Mouse (Mus musculus) skeletal muscle tissue, adult 2 months (tissue): ENCODE data around the gene Fam173b.

Experiments used
- DNase-seq: peaks from one replicate; pipeline ENCODE4 v3.0.0-alpha.2; 2012; ENCODE audit warnings: low read depth, low spot score

The Fam173b gene

DNA sequence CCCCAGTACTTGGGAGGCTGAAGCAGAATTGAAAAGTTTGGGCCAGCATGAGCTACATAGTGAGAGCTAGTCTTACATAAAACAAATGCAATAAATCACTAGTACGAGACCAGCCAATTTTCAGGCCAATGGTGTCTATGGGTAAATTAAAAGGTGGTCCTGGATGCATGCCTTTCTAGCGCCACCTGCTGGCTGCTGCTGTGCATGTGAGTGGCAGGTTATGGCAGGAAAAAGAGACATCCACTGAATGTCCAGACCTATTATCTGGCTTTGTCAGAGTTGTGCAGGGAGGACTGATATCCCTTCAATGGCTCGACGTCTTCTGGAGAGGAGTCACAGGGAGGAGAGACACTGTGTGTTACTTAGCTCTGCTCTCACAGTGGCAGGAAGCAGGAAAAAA, 15.1 kb upstream of the Fam173b start:
- peak; percentile 83 for DNase-seq

- no peak for DNase-seq
These were observed 13.9 kb upstream of the Fam173b start for GRCm38 (mm10) chr15:31587789-31588188.

DNA sequence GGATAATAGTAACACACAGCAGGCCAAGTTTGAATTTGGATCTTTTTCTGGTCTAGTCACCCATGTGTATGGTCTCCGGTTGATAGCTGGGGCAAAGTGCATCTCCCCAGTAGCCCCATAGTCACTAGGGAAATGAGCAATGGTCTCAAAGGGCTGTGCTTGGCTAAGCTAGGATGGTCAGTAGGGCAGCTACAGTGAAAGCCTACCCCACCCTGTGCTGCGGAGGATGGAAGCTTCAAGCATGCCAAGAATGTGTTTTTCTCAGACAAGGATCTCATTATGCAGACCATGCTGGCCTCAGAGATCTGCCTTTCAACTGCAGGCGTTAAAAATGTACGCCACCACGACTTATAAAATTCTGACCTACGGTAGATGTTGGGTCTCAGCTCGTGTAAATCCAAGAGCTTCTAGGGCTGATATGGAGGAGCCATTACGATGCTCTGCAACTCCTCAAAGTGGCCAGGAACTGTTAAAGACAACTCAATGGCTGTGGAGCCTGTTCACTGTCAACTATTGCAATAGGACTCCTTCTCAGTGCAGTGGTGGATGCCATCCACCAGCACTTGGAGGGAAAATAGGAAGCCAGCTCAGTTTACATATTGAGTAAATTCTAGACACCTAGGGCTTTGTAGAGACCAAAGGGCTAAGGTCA, 12.5 kb upstream of the Fam173b start:
- no peak for DNase-seq

DNA sequence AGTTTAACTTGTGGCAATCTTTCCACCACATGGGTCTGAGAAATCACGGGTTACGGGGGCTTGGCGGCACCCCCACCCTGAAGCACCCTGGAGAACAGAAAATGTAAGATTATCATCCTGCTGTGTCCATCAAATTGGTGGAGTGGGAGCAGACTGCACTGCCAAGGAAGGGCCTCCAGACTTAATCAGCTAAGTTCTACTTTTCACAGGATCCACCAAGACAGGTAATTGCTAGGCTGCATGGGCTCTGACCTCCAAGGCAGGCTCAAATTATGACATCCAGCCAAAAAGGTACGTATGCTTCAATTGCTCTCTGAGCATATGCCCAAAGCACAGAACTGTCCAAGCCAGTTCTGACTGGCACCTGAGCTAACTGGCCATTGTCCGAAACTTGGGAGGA, 11.5 kb upstream of the Fam173b start:
- no peak for DNase-seq

GRCm38 (mm10) chr15:31592531-31592930, 9.1 kb upstream of the Fam173b start:
- no peak for DNase-seq

GRCm38 (mm10) chr15:31594260-31594659, 7.4 kb upstream of the Fam173b start:
- no peak for DNase-seq

DNA sequence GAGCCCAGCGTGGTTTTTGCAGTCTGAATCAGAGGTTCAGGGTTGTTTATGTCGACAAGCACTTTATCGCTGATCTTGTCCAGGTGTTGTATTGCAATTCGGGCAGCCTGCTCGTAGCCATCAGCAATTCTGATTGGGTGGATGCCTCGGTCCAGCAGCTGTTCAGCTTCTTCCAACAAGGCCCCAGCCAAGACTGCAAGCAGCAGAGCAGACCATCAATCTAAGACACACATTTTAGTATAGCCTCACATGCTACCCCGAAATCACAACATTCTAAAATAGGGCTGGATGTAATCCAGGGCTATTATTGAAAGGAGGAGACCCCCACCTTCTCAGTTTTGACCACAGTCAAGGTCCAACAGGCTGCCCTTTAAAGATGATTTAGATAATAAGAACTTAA, 6.0 kb upstream of the Fam173b start:
- DNase-seq, result peak; percentile 53

- no peak for DNase-seq
These were observed 1.8 kb upstream of the Fam173b start for GRCm38 (mm10) chr15:31599834-31600233.

GRCm38 (mm10) chr15:31601279-31601645, 390 bp upstream of the Fam173b start:
- no peak for DNase-seq

- DNase-seq, result no peak
These were observed 774 bp downstream of the Fam173b start for GRCm38 (mm10) chr15:31602426-31602825.

- DNase-seq, result no peak
These were observed 1.5 kb downstream of the Fam173b start for GRCm38 (mm10) chr15:31603113-31603512.

GRCm38 (mm10) chr15:31606821-31607220, 5.2 kb downstream of the Fam173b start:
- DNase-seq, result no peak

GRCm38 (mm10) chr15:31611027-31611426, 9.4 kb downstream of the Fam173b start:
- no peak for DNase-seq

DNA sequence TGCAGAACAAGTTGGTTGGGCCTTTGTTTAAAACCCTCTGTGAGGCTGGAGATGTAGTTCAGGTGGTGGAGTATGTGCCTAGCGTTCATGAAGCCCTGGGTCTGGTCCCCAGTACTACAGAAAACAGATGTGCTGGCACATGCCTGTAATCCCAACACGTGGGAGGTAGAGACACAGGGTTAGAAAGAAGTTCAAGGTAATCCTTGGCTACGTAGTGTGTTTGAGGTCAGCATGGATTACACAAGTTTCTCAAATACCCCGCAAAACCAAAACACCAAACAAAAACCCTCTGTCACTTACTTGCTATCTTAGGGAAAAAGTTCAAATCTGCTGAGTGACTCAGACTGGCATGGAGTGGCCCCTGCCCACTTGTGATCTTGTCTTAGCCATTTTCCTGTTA, 10.3 kb downstream of the Fam173b start:
- no peak for DNase-seq

GRCm38 (mm10) chr15:31613826-31614453, 12.3 kb downstream of the Fam173b start:
- no peak for DNase-seq

GRCm38 (mm10) chr15:31614666-31615065, 13.0 kb downstream of the Fam173b start:
- DNase-seq, result no peak

DNA sequence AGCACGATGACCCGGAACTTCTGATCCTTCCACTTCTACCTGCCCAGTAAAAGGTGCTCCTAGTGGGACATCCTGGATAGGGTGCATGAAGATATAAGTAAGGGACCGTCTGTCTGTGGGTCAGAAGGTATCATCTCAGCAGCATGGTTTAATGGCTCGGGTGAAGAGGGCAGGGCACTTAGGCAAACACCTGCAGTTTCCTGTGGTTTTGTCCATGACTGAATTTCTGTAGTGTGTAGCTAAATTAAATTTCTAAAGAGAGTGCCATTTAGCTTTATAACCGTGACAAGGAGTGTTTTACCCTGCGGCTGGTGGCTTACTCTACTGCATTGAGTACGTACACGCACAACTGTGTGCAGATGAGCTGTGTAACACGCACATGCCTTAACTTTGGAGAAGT, 15.6 kb downstream of the Fam173b start:
- no peak for DNase-seq

DNA sequence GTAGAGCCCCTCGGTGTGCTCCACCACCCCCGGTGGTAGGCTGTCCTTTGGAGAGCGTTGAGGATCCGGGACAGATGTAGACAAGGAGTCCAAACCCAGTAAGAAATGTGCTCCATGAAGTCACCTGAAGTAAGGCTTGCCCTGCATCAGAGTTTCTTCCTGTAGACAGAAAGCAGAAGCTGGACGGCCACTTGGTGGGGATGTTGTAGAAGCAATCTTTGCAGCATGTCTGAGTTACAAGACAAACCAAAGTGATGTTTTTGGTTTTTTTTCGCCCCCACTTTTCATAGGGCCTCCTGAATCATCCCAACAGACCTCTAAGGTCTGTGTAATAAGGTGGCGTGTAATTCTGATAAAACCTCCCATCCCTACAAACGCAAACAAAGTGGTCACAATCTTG, 17.9 kb downstream of the Fam173b start:
- DNase-seq, result no peak

DNA sequence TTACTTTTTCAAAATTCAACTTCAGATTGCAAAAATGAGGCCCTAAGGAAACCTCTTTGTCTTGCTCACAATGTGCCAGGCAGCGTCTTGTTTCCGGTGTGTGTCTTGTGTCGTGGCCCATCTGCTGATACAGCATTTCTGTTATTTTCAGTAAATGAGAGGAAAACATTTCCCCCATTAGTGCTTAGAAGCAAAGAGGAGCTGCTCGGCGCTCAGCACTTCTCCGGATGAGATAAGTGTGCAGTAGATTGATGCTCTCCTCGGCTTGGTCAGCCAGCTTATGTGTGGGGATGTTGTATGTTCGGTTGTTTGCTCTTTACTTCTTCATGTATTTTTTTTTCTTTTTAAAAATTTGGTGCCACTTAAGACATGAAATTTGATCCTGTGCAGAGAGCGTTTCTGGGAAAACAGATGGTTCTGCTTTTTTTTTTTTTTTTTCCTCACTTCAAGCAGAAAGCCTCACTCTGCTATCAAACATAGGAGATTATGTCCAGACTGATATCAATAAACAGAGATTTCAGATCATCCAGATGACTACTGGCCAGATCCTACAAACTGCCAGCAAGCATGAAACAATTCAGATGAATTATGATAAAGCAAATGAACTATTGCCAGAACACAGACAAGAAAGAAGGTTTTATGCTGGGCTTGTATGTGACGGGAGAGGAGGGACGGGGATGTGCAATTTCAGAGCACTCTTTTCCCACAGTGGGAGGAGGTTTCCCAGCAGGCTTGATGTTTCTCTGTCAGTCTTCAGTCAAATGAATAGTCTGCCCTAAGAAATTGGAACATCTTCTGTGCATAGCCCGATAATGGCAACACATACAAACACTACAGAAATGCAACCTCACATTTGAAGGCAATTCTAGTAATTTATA, 25.9 kb downstream of the Fam173b start:
- DNase-seq, result no peak

DNA sequence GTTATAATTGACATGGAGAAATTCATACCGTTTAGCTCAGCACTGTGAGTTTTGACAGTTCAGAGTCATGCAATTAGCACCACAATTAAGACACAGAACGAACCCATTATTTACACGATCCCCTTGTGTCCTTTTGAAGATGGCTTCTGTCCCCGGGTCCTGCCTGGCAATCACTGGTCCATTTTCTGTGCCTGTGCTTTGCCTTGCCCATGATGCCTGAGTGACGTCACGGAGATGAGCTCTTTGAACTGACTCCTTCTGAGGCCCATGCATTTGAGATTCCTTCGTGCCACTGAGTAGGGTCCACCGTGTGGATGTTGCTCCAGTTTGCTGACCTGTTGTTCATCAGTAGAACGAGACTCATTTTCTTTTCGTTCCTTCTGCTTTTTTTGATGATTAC, 26.5 kb downstream of the Fam173b start:
- no peak for DNase-seq

DNA sequence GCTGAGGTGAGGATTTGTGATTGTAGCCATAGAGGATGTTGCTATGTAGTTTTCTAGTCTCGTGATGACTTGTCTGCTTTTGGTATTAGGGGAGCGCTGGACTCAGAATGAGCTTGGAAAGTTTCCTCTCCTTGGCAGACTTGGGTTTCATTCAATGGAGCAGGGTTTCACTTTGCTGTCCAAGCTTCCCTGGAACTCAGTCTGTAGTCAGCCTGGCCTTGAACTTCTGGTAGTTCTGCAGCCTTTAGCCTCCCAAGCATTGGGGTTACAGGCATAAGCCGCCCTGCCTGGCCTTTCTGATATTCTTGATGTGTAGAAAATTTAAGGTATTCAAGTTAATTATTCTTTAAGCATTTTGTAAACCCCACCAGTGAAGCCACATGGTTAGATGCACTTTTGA, 27.9 kb downstream of the Fam173b start:
- DNase-seq, result no peak

GRCm38 (mm10) chr15:31631396-31631858, 29.8 kb downstream of the Fam173b start:
- DNase-seq, result no peak

DNA sequence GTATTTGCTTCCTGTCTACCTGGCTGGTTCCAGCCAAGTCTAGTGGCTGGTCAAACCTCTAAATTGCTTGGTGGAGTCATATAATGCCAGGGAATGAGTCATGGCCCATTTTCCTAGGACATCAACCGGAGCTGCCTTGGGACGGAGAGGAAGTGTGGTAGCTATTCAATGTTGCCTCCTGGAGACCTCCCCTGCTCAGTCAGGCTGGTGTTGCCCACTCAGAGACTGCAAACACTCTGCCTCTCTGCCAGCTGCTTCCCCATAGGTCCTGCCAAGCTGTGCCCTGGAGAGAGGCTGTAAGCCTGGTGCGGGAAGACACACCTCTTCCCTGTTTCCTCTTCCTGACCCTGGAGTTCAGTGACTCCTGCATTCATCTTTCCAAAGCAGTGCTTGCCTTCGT, 30.8 kb downstream of the Fam173b start:
- DNase-seq, result no peak
